Mouse (Mus musculus) kidney, postnatal 36 days (tissue): Measurements from ENCODE around the gene Gnb2.

Source experiments
- DNase-seq, 2 experiments: peaks; one replicate each; pipeline ENCODE4 v3.0.0; 2021 to 2022; ENCODE audit warnings: mixed read lengths in 2 of 2

The Gnb2 gene

DNA sequence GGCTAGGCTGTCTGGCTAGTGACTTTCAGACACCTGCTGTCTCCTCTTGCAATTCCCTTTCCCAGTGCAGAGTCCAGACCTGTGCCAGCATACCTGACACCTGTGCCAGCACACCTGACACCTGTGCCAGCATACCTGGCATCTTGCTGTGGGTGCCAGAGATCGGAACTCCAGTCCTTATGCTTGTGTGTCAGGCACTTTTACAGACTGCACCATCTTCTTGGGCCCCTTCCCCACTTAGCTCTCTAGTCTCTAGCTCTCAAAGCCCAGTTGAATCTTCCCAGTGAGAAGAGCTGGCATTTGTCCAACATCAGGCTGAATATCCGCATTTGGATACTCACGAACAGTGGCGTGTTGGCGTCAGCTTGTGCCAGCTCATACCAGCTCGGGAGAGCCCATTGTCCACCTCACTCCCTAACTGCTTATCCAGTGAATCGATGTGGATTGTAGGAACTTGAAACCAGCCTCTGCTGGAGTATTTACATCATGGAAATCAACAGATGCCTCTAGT, 6.0 kb upstream of the Gnb2 start:
- DNase-seq, result no peak

DNA sequence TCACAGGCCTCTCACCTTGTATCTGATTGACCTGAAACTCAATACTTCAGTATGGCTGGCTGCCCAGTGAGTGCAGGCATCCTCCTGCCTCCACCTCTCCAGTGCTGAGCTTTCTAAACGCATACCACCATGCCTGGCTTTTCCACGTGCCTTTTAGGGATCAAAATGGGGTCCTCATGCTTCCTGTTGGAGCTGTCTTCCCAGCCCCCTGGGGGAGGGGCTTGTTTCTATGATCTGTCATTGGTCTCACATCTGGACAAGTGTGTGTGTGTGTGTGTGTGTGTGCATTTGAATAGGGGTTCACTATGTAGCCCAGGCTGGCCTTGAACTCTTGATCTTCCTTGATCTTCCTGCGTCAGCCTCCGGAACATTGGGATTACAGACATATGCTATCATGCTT, 4.2 kb upstream of the Gnb2 start:
- DNase-seq, result no peak

DNA sequence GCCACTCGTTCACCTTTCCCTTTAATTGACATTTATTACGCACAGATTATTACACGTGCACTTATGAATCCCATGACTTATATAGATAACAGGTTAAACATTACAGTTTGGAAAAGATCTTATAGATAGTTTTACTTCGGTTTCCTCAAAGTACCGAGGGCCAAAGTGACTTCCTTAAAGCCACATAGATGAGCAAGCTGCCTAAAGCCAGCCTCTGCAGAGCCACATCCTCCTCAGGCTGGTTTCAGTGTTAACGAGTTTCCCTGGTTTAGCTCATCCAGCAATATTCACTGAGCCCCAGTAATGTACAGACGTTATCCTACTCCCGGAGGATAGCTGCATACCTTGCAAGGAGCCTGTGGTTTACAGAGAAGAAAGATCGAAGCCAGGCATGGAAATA, 2.0 kb upstream of the Gnb2 start:
- DNase-seq, result no peak

DNA sequence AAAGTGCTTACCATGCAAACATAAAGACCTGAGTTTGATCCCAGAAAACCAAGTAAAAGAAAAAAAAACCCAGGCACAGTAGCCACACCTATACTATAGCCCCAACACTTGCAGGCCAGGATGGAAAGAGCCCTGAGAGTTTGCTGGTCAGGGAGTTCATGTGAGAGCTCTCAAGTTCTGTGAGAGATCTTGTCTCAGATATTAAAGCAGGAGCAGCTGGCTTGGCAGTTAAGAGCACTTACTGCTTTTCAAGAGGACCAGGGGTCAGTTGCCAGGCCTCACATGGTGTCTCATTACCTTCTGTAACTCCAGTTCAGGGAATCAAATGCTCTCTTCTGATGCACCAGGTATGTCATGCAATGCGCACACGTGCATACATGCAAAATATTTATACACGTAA, 1.5 kb upstream of the Gnb2 start:
- no peak for DNase-seq

DNA sequence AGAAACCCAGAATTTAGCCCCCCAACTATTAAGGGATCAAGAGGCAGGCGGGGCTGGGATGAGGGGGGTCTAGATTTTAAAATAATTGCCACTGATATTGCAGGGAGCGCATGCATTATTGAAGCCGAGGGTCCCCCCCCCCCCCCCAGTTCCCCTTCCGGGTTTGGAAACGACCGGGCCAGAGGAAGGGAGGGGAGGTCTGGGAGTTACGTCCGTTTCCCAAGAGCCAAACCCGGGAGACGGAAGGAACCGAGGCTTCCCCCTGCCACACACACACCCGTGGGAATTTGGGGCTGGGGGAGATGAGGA, 548 bp downstream of the Gnb2 start:
- no peak for DNase-seq

DNA sequence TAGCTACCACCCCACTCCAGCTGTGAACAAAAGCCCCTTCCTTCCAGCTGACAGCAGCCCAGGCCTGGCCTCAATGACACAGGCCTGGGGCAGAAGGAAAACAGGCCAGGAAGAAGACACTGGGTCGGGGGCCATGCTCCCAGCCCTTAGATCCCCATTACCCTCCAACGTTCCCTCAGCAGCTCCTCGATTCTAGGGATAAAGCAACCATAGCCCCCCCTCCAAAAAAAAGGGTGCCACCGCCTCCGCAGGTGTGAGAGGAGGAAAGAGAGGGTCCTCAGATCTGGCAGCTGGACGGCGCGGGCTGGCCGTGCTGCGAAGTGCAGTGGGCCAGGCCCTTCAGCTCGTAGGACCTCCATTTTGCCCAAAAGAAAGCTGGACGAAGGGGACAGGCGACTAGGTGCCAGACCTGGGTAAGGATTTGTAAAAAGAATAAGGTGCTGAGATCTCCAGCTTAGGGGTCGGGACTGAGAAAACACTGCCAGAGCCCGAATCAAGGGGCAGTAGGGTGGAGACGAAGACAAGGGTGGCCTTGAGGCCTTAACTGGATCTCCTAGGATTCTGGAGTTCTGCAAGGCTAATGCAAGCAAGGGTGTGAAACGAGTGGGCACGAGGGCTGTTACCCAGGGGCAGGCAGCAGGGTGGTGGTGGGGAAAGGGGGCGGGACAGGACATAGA, 1.0 kb downstream of the Gnb2 start:
- DNase-seq, result peak in 1 of 2 experiments; percentile 40

DNA sequence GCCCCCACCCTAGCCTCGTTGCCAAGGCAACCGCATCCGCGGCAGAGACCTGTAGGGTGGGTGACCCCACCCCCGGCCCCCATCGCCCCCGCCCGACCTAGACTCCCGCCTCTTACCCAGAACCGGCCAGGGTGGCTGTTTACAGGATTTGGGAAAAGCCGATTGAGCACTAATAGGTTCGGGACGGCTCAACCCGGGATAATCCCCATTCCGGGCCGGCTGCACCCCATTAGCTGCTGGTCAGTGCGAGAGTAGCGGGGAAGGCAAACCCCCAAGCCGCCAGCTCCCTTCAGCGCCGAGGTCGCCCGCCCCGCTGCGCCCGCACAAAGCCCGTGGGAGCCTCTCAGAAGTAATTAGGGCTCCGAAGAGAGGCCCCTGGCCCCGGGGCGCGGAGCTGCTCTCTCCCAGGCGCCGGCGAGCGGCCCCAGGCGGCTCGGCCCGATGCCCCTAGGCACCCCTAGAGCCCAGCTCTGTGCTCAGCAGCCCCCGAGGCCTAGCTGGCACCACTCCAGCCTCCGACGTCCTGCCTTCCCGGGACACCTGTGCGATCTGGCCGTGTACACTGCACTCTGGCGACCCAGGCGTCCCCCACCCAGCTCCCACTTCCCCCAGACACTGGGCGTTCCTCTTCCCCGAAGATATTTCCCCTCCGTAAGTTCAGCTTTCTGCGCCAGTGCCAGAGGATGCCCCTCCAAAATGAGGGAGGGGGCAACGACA, 1.7 kb downstream of the Gnb2 start:
- peak; percentile 41 to 79 for DNase-seq

DNA sequence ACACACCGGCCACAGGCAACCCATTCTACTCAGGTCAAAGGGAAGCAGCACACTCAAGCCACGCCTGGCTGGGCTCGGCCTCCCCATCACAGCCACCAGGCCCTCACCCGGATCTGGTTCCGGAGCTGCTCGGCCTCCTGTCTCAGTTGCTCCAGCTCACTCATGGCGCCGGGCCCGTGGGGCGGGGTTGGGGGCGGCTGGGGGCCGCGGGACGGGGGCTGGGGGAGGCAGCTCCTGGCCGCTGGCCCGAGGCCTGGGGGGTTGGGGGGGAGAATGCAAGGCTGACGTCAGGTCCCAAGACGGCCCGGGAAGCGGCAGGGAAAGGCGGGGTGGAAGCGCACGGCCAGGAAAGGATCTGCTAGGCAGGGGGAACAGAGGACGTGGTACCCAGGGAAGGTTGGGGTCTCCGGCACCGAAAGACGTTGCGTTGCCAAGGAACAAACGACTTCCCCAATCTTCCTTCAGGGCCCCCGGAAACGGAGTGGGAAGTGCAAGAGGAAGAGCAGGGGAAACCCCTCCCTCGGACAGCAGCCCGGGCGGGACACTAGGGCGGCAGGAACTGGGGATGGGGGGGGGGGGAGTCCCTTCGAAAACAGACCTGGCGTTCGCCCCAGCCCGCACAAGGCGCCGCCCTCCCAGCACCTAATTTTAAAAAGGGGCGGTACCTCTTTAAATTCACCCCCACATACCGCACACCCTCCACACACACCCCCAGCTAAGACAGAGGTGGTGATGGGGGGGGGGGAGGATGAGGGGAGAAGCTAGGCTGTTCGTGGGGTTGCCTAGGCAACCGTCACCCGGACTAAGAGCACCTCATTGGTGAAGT, 2.5 kb downstream of the Gnb2 start:
- DNase-seq, result peak; percentile 76 to 81

DNA sequence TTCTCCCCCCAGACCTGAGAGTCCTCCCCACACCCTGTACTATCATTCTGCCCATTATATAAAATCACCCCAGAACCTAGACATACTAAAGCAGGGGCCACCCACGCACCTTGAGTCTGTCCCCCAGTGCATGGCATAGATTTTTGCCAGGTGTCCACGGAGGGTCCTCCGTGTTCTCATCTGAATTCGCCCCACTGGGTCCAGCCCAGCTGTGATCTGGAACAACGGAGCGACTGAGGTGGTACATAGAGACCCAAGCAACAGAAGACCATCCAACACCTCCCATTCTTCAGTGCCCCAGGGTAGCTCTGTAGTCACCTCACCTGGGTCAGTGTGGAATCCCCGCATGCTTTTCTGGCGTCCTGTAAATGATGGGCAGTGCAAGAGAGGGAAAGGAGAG, 3.2 kb downstream of the Gnb2 start:
- DNase-seq, result no peak

DNA sequence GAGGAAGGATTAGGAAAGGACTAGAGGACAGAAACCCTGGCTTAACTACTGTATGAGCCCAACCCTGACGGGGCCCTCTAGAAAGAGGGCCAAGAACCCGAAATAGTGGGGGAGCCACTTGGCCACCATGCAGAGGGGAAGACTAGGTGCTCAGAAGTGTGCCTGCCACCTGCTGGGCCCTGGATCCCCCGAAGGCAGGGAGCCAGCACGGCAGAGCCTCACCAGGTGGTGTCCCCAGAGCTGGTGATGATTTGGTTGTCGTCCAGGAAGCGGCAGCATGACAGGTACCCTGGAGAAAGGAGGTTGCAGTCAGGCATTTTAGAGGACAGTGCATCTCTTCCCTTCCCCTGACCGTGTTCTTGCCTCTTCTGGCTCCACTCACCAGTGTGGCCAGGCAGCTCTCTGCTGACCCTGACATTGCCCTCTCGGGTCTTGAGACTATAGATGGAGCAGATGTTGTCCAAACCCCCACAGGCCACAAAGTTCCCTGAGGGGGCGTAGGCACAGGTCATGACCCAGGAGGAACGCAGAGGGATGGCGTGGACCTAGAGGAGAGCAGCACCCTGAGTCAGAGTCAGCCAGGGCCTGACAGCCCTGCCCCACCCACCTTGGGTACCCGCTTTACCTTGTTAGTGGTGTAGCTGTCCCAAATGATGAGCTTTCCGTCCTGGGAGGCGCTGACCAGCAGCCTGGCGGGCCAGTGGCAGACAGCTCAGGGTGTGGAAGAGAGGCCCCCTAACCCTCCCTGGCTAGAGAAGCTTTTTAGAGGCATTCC, 3.9 kb downstream of the Gnb2 start:
- no peak for DNase-seq

DNA sequence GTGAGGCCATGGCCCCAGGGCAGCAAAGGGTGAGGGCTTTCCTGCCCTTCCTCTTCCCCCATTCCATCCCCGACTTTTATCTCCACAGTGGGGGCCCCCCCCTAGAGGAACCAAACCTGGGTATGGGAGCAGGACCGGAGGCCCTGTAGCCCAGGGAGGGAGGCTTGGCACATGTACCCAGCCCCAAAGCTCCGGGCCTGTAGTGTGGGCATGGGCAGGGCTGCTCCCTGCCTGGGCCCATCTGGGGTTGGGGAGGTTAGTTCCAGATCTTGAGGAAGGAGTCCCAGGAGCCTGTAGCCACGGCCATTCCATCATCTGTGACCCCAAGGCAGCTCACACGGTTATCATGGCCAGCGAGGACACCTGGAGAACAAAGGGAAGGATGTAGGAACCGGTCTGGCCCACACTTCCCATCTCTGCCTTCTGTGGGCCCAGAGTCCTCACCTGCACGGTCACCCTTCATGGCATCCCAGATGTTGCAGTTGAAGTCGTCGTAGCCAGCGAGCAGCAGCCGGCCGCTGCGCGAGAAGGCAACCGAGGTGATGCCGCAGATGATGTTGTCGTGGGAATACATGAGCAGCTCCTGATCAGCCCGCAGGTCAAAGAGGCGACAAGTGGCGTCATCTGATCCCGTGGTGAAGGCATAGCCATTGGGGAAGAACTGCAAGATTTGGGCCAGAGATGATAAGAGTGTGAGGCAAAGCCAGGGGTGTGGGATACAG, 4.9 kb downstream of the Gnb2 start:
- no peak for DNase-seq

DNA sequence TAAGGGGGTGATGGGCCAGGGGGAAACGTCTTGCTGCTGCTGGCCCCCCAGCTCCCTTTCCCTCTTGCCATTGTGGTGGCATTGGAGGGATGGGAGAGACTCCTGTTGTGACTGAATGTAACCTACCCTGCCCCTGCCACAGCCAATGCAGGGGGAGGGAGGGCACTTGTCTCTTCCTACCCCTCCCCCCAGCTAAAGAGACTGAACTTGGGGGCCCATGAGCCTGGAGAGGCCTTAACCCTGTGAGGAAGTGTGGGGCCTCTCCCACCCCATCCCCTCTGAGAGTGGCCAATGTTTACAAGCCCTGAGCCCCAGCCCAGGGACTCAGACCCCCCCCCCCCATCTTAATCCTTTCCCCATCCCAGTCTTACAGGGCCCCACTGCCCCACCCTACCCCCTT, 5.9 kb downstream of the Gnb2 start:
- no peak for DNase-seq

DNA sequence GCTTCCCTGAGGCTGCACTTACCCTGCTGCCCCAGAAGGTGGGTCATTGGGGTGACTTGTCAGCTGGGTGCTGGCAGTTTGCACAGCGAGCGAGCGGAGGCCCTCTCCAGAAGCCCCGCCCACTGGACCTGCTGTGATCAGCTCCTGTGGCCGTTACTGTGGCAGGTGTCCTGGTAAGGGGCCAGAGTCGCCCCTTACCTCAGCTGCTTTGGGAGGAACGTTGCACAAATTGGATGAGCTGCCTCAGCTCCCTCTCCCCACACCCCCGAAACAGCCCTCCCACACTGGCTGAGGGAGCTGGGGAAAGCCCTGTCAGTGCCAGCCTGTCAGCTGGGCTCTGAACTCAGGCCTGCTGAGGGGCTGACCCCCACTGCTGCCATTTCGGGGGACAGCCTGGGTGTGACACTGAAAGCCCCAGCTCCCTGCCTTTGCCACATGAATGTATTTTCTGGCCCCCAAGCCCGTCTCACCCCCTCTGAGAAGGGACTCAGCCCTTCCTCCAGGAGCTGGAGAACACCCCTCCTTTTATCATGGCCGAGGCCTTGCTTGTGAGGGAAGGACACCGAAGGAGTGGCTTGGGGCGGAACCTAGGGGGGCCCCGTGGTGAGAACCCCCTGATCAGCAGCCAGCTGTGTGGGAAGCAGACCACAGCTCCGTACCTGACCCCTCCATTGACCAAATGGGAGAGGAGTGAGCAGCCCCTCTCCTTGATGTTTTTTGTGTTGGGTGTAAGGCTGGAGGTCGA, 6.9 kb downstream of the Gnb2 start:
- peak in 1 of 2 experiments; percentile 77 for DNase-seq

DNA sequence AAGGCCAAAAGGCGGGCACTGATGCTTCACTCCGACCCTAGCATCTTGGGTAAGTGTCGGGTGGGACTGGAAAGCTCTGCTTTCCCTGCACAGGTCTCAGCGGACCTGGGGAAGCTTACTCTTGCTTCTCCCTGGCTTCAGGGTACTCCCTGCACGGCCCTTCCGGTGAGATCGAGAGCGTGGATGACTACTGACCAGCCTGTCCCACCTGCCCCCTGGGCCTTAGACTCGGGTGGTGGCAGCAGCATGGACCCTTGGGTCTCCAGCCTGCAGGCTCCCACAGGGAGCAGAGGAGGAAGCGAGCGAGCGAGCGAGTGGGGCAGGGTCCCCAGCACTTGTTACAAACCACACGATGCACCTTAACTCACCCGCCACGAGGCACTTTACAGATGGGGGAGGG, 7.8 kb downstream of the Gnb2 start:
- no peak for DNase-seq

DNA sequence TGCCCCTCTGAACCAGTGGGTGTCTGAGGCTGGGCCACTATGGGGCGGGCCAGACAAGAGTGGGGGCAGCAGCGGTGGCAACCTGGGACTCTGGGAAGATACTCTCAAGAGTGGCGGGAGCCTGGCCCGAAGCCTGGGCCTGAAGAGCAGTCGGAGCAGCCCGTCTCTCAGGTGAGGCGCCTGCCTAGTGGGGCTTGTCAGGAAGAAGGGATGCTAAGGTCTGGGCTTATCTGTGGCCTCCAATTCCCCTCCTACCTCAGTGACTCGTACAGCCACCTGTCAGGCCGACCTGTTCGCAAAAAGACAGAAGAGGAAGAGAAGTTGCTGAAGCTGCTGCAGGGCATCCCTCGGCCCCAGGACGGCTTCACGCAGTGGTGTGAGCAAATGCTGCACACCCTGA, 8.6 kb downstream of the Gnb2 start:
- DNase-seq, result no peak

DNA sequence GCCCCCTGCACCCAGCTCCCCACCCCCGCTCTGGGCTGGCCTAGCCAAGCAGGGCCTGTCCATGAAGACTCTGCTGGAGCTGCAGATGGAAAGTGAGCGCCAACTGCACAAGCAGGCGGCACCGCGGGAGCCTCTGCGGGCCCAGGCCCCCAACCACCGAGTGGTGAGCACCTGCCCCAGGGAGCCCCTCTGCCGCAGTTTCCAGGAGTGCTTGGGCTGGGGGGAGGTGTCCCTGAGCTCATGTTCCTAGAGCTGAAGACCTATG, 9.1 kb downstream of the Gnb2 start:
- no peak for DNase-seq

DNA sequence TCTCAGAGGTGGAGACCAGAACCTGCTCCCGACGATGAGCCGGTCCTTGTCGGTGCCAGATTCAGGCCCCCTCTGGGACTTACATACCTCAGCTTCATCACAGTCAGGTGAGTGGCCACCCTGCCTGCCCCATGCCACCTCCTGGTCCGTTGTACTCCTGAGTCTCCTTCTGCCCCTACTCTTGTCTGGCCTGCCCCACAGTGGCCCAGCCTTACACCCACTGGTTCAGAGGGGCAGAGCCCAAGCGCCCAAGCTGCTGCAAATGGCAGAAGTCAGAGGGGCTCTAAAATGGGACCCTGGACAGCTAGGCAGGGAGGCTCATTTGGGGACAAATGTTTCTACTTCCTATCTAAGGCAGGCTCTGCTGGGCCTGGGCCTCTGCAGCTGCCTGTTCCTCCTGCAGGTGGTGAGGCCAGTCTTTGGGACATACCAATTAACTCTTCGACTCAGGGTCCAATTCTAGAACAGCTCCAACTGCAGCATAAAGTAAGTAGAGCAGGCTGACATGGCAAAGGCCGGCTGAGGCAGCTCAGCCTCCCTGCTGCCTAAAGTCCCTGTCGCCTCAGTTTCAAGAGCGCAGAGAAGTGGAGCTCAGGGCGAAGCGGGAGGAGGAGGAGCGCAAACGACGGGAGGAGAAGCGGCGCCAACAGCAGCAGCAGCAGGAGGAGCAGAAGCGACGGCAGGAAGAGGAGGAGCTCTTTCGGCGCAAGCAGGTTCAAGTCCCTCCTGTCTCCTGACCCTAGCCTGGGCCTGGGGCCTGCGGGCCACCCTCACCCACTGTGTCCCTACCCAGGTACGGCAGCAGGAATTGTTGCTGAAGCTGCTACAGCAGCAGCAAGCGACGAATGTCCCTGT, 9.7 kb downstream of the Gnb2 start:
- no peak for DNase-seq

DNA sequence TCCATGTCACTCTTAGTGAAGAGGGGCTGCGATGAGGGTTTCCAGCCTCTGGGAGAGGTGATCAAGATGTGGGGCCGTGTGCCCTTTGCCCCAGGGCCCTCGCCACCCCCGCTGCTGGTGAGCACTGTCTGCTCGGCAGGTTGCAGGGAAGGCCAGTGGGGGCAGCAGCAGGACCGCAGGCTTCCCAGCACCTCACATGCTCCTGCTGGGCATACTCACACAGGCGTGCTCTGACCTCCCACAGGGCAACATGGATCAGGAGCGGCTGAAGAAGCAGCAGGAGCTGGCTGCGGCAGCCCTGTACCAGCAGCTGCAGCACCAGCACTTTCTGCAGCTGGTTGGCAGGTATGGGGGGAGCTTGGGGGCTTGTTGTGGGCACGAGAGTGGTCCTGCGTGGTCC, 10.6 kb downstream of the Gnb2 start:
- no peak for DNase-seq

DNA sequence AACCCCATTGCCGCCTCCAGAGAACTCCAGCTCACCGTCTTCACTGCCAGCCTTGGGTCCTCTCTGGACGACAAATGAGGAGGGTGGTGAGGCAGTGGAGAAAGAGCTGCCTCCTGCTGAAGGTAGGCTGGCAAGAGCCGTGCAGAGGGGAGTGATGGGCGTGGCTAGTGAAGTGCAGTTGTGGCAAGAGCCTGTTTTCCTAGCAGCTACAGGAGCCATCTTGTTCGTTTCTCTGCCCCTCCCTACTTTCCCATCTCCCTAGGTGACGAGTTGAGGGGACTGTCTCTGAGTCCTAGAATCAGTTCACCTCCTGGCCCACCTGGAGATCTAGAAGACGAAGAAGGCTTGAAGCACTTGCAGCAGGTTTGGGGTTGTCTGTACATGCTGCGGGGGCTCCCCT, 11.4 kb downstream of the Gnb2 start:
- no peak for DNase-seq

DNA sequence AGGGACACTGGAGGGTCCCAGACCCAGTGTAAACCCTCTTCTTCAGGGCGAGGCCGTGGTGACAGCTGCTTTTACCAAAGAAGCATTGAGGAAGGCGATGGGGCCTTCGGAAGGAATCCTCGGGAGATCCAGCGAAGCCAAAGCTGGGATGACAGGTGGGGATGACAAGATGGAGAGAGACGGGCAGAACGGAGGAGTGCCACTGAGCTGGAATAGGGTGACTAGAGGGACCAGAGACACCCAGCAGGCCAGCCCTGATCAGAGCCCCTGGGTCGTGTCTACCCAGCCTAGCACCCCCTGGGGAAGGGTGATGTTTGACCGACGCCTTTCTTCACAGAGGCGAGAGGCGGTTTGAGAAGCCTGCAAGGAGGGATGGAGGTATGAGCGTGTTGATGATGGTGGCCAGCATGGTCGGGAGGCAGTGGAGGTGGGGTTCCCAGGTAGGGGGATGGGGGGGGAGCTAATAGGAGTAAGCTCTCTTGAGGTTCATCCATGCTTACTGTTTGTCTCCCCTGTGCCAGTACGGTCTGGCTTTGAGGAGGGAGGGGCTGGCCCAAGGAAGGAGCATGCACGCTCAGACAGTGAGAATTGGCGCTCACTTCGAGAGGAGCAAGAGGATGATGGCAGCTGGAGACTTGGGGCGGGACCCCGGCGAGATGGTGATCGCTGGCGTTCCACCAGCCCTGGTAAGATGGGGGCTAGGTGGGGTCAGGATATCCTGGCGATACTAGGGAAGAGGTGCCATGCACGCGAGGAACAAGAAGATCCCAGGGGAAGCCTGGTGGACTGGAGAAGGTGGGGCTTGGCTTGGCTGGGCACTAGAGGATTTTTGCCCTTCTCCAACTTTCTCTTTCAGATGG, 13.4 kb downstream of the Gnb2 start:
- DNase-seq, result no peak
